Mouse (Mus musculus) granulocyte monocyte progenitor cell, adult 5-6 weeks (primary cell): Measurements from ENCODE around the gene Gm44965. TPM values are rescaled to one million over a fixed set of nuclear protein-coding genes. Genes with fewer than 3 reads are reported as not detected.
A peak's percentile ranks its signal among the peaks of the same experiment; 100 is the strongest.
"Not testable (repeated sequence)": the region's sequence is repeated elsewhere in the genome, so short reads cannot be mapped to it uniquely, and the experiment has no call there.

Experiments
- ATAC-seq: replicated peaks from 2 replicates; pipeline ENCODE4 v1.8.0; 2016; ENCODE audit warnings: mild to moderate bottlenecking, moderate TSS enrichment, inconsistent platforms; ENCODE audit not compliant: poor library complexity, severe bottlenecking
- total RNA-seq, 2 experiments: library from RNA; stranded (forward) in 1 of 2; stranded (reverse) in 1 of 2; fragments of 200-712, 200-1000 nt in 1 of 2; fragments of >200 nt in 1 of 2; fragmentation: Nextera tagmentation in 1 of 2; gene quantifications; 2 replicates each; pipeline ENCODE4 v1.2.3; 2014 to 2017

Gene Gm44965
- total RNA-seq, 2 experiments from 2014 or later = not detected

GRCm38 (mm10) chr6:48622186-48622843 lies 28.6 kb downstream of the Gm44965 start:
- ATAC-seq = not testable (repeated sequence)

DNA sequence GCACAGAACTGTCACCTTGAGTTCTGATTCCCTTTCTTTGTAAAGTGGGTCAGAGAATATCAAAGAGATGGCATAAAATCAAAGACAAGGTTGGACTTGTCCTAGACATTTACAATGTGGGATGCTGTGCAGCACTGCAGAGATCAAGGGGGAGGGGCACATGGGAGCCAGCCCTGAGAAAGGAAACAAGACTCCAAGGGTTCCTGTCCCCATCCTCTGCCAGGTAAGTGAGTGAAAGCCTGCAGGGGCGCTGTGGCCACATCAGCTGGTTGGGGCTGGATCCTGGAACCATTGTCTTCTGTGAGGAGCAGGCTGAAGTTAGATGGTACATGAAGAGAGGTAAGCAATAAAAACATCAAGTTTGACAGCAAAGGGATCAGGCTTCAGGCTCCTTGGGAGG lies 29.7 kb downstream of the Gm44965 start:
- no peak for ATAC-seq

- ATAC-seq = no peak
Observed at GRCm38 (mm10) chr6:48626464-48626863, 32.7 kb downstream of the Gm44965 start, which contains the start of gene AI854703. Gene AI854703 (plus strand): TSS chr6:48626764.

GRCm38 (mm10) chr6:48626984-48627383 lies 33.2 kb downstream of the Gm44965 start:
- ATAC-seq = peak; percentile 58

DNA sequence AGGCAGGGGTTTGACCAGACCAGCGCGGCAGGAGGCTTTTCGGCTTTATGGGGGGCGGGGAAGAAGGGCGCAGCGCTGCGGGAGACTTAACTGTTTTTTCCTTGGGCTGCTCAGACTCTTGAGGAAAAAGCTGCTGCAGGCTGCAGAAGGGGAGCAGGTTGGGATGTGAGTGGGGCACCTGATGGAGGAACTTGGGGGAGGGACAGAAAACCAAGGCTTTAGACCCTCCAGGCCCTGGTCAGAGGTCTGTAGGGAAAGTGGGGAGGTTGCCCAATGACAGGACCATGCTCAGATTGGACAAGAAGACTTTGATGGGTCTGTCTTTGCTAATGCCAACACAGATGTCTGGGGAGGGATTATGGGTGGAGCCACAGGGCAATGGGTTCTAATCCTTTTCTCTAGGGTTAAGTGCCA lies 33.8 kb downstream of the Gm44965 start:
- no peak for ATAC-seq

DNA sequence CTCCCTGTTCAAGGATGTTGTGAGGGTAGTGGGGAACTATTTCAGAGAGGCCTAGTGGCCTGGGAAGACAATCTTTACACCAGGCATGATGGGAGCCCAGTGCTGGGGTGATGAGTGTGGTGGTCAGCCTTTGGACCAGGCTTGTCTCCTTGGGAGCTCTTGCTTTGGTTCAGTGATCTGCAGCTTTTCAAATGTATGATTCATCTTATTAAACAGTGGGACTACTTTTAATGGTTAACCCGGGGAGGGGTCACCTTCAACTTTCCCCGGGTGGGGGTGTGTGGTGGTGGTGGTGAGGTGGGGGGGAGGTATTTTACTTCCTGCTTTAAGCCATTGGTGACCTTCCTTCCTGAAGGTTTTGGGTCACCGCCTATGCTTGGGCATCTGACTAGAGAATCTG lies 34.6 kb downstream of the Gm44965 start:
- ATAC-seq = no peak

DNA sequence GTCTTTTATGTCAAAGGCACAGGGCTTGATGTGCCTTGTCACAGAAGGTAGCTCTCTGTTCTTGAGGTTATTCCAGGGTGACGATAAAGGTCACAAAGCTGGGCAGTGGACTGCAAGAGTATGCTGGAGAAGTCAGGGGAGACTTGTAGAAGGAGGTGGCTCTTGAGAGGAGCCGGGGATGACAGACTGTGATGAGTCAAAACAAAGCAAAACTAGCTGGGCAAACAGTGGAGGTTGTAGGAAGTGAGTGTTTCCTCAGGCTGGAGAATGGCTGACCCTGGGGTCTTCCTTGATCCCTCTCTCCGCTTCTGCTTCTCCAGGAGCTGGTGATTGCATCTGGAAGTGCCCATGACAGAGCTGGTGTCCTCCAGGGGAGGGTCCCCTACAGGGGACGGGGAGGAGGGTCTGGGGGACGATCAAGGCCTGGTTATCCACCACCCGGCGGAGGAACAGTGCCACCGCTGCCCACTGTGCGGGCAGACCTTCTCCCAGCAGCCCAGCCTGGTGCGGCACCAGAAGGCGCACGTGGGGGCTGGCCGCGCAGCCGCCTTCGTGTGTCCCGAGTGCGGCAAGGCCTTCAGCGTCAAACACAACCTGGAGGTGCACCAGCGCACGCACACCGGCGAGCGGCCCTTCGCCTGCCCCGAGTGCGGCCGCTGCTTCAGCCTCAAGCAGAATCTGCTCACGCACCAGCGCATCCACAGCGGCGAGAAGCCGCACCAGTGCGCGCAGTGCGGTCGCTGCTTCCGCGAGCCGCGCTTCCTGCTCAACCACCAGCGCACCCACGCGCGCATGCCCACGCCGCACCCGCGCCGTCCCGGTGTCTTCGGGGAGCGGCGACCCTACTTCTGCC lies 35.3 kb downstream of the Gm44965 start:
- ATAC-seq = peak; percentile 62

DNA sequence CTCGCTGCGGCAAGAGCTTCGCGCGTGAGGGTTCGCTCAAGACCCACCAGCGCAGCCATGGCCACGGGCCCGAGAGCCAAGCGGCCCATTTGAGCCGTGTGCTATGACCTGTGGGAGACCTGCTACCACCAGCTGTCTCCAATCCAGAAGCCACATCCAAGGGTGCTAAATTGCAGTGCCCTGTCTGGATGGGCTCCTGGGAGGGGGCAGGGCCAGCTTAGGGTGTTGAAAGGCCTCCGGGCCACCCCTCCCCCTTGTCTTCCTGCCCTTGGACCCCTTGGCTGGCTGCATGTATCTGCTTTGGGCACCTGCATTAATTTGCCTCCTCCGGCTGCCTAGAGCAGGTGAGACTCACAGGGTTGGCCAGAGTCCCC lies 35.9 kb downstream of the Gm44965 start:
- no peak for ATAC-seq

- ATAC-seq = no peak
Observed at GRCm38 (mm10) chr6:48630831-48631230, 37.1 kb downstream of the Gm44965 start.

DNA sequence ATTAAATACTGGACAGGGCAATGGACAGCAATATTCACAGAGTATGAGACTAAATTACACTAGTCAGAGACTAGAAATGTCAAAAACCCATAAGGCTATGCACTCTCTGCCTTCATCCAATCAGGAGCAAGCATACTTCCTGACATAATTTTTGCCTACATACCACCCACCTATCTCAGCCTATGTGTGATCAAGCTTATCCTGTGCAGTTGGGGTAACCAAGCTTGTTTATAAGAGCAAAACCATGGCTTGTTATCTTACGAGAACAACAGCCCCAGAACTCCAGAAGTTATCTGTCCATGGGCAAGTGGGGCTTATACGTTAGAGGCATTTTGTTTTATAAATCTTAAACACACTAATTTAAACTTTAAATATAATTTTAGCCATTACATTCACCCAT lies 41.4 kb downstream of the Gm44965 start:
- no peak for ATAC-seq

- ATAC-seq = no peak
Observed at GRCm38 (mm10) chr6:48636515-48636914, 42.8 kb downstream of the Gm44965 start.

DNA sequence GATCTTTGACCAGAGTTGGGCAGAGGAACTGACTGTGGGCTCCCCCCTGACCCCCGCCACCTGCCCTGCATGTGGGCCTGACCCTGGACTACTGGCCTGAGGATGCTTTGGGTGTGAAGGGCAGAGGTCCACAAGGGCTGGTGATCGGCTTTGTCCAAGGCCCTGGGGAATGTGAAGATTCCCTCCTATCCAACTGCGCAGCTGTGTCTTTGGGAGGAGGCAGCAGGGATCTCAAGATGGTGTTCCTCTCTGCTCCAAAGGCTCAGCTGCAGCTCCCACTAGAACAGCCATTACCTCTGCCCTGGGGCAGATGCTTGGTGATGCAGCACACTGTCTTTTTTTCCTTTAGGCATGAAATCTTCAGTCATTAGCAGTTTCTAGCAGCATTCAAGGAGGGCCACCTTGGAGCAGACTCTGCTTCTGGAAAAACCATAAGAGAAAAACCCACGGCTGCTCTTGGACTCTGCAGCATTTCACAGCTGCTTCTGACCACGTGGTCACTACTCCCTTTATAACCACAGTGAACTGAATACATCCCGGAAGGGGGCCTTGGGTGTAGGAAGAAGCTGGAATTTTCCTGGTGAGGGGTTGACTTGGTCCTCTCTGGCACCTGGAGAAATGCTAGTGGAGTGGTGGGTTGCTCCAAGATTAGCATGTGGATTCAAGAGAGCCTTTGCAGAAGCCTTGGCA lies 44.2 kb downstream of the Gm44965 start:
- no peak for ATAC-seq

- no peak for ATAC-seq
Observed at GRCm38 (mm10) chr6:48638553-48638952, 44.8 kb downstream of the Gm44965 start.

GRCm38 (mm10) chr6:48641391-48641790 lies 47.6 kb downstream of the Gm44965 start:
- no peak for ATAC-seq

DNA sequence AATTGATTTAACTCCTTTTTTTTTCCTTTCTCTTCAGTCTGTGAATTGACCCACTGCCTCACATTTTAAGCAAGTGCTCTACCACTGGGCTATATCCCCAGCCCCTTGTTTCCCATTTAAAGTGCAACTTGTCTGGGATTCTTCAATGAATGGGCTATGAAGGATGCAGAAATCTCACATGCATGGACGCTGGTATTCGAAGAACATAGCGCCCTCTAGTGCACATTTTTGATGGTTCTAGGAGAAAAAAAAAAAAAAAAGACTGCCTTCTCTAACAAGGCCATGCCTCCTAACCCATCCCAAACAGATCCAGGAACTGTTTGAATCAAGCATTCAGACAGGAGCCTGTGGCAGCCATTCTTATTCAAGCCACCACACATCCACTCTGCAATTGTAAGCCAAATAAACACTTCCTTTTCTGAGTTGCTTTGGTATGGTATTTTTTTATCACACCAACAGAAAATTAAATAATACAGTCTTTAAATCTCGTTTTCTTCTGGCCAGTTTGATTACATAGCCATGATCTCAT lies 49.1 kb downstream of the Gm44965 start:
- no peak for ATAC-seq

- ATAC-seq = peak; percentile 71
Observed at GRCm38 (mm10) chr6:48645660-48646308, 52.0 kb downstream of the Gm44965 start.

GRCm38 (mm10) chr6:48646309-48646690 lies 52.6 kb downstream of the Gm44965 start:
- no peak for ATAC-seq

- ATAC-seq = peak; percentile 66
Observed at GRCm38 (mm10) chr6:48646995-48647394, 53.3 kb downstream of the Gm44965 start, which contains the start of gene Gimap8. Gene Gimap8 (plus strand): TSS chr6:48647234.

GRCm38 (mm10) chr6:48647611-48648010 lies 53.9 kb downstream of the Gm44965 start:
- no peak for ATAC-seq

- no peak for ATAC-seq
Observed at GRCm38 (mm10) chr6:48648779-48649178, 55.0 kb downstream of the Gm44965 start.
